Mouse (Mus musculus) ES-E14 (cell line): ENCODE measurements around the gene Phc3. TPM values are rescaled to one million over a fixed set of nuclear protein-coding genes. Genes with fewer than 3 reads are reported as not detected.

Source experiments
- DNase-seq: peaks from one replicate; pipeline ENCODE4 v3.0.0-alpha.2; 2013; ENCODE audit warnings: low read depth, low spot score
- H3K27ac ChIP-seq: 2 replicates; pipeline ENCODE4 v1.5.1; 2012; ENCODE audit warnings: low read depth, mild to moderate bottlenecking, low read length, moderate library complexity, mixed read lengths; ENCODE audit not compliant: poor library complexity, insufficient read depth, severe bottlenecking
- H3K36me3 ChIP-seq: 2 replicates; pipeline ENCODE4 v1.6.1; 2012; ENCODE audit warnings: mild to moderate bottlenecking, low read length, moderate library complexity, mixed read lengths; ENCODE audit not compliant: control insufficient read depth, poor library complexity, insufficient read depth, severe bottlenecking
- H3K4me1 ChIP-seq, 2 experiments: fragments of 150-350 bp in 1 of 2; sonication (generic) in 1 of 2; 2 replicates each; pipeline ENCODE4 v1.6.1; 2012; ENCODE audit warnings: low read length in 2 of 2, mild to moderate bottlenecking in 1 of 2, mixed read lengths in 1 of 2; ENCODE audit not compliant: control insufficient read depth in 2 of 2, insufficient read depth in 2 of 2, poor library complexity in 1 of 2
- H3K4me3 ChIP-seq, 2 experiments: fragments of 150-350 bp in 1 of 2; sonication (generic) in 1 of 2; 2 replicates each; pipeline ENCODE4 v1.5.1; 2012; ENCODE audit warnings: low read length in 2 of 2, low read depth in 1 of 2, mild to moderate bottlenecking in 1 of 2, mixed read lengths in 1 of 2; ENCODE audit not compliant: insufficient read depth in 1 of 2, poor library complexity in 1 of 2, severe bottlenecking in 1 of 2
- H3K9ac ChIP-seq: 2 replicates; pipeline ENCODE4 v1.6.1; 2012; ENCODE audit warnings: low read depth, mild to moderate bottlenecking, low read length, mixed read lengths; ENCODE audit not compliant: poor library complexity, insufficient read depth, severe bottlenecking
- H3K9me3 ChIP-seq: fragments of 150-350 bp; sonication (generic); 2 replicates; pipeline ENCODE4 v1.6.1; 2012; ENCODE audit warnings: low read depth, mild to moderate bottlenecking, low read length; ENCODE audit not compliant: control insufficient read depth, insufficient read depth
- CHD2 ChIP-seq: IDR thresholded peaks from 2 replicates; pipeline ENCODE4 v1.6.1; 2014; ENCODE audit warnings: mild to moderate bottlenecking, low read depth, low read length, inconsistent platforms
- HCFC1 ChIP-seq: IDR thresholded peaks from 2 replicates; pipeline ENCODE4 v1.6.1; 2012; ENCODE audit warnings: low read length, inconsistent platforms, borderline replicate concordance; ENCODE audit not compliant: insufficient read depth
- MAFK ChIP-seq: IDR thresholded peaks from 2 replicates; pipeline ENCODE4 v1.6.1; 2014; ENCODE audit warnings: mild to moderate bottlenecking, low read depth, low read length, inconsistent platforms; ENCODE audit not compliant: insufficient read depth
- ZC3H11A ChIP-seq: IDR thresholded peaks from 2 replicates; pipeline ENCODE4 v1.6.1; 2012; ENCODE audit warnings: low read depth, mild to moderate bottlenecking, inconsistent platforms, low read length, borderline replicate concordance
- ZNF384 ChIP-seq: IDR thresholded peaks from 2 replicates; pipeline ENCODE4 v1.6.1; 2012; ENCODE audit warnings: low read depth, low read length, inconsistent platforms
- in situ Hi-C, 2 experiments: fragments of 600-800 bp; cut with MboI; formaldehyde crosslinking; loops; one replicate each; pipeline ENCODE4 v1.15.1; 2025; ENCODE audit warnings: low sequenced_read_pairs in 2 of 2, inconsistent platforms in 1 of 2; ENCODE audit not compliant: unreplicated experiment in 2 of 2
- total RNA-seq: library from RNA; depleted of rRNA; stranded (reverse); fragments of 300-350 nt; gene quantifications from 2 replicates; pipeline ENCODE4 v1.2.3, GENCODE M21; 2012

The Phc3 gene
- total RNA-seq, 1 experiment: 7.1 TPM

- peaks cover 12% of the 10 kb centered on the region for H3K36me3 ChIP-seq
- DNase-seq: no peak
- H3K4me1 ChIP-seq: no peaks in the 10 kb centered on the region
- in situ Hi-C loops: loop anchor here in 1 of 2 experiments (25.0 kb wide), 1 partner anchor 364 kb away; the partner anchor contains the start of gene Actrt3
- no peak overlapping the region for H3K9ac ChIP-seq
- TF ChIP-seq HCFC1 (no peak), ZC3H11A (no peak), CHD2 (no peak), MAFK (no peak), ZNF384 (no peak)
- H3K27ac ChIP-seq: no peak overlapping the region
- H3K9me3 ChIP-seq: no peaks in the 10 kb centered on the region
- H3K4me3 ChIP-seq: no peak overlapping the region
Measured at GRCm38 (mm10) chr3:30951652-30952051, 17.6 kb downstream of the Phc3 start.

DNA sequence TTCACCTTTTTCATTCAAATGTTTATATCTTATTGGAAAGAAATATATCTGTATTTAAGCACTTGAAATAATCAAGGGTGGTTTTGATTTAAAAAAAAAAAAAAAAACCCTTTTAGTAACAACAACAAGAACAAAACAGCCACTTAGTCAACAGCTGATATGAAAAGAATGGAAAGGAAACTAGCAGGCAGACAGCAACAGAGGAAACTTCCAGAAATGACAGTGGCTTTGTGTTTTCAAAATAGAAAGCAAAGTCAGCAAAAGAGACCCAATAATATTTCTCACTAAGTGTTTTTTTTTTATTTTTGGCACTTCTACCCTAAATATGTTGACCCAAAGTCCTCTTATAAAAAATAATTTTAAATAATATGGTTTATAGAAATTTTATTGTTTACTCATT lies 34.8 kb downstream of the Phc3 start:
- Histone ChIP-seq H3K9ac (no peak overlapping the region), H3K9me3 (no peaks in the 10 kb centered on the region), H3K27ac (no peak overlapping the region), H3K4me1 (no peaks in the 10 kb centered on the region), H3K36me3 (peaks cover 10% of the 10 kb centered on the region; the same call in 1 of the 2 replicates), H3K4me3 (no peak overlapping the region)
- in situ Hi-C loops: no loop called here
- no peak for DNase-seq
- TF ChIP-seq HCFC1 (no peak), MAFK (no peak), CHD2 (no peak), ZNF384 (no peak), ZC3H11A (no peak)

DNA sequence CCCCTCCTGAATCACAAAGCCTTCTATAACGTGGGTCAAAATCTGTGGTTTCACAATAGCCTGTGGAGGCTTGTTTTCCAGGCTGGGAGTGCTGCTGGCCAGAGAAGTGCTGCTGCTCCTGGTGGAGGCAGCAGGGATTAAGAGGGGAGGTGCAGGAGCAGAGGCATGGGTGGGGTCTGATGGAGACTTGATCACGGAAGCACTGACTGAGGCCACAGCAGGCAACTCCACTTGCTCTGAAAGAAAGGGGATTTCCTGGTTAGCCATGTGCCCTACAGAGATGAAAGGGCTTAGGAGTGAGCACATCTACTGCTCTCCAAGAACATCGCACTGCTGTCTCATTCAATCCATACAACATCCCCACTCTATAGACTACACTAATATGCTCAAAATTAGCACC lies 39.4 kb downstream of the Phc3 start:
- H3K4me3 ChIP-seq: no peak overlapping the region
- H3K27ac ChIP-seq: no peak overlapping the region
- no peaks in the 10 kb centered on the region for H3K9me3 ChIP-seq
- peak; percentile 58 for DNase-seq
- H3K9ac ChIP-seq: no peak overlapping the region
- TF ChIP-seq HCFC1 (no peak), ZNF384 (no peak), ZC3H11A (no peak), CHD2 (no peak), MAFK (no peak)
- H3K4me1 ChIP-seq: no peaks in the 10 kb centered on the region
- in situ Hi-C loops: no loop called here
- H3K36me3 ChIP-seq: peaks cover 3% of the 10 kb centered on the region

GRCm38 (mm10) chr3:30927664-30928063 lies 41.6 kb downstream of the Phc3 start:
- TF ChIP-seq MAFK (no peak), ZNF384 (no peak), CHD2 (no peak), HCFC1 (no peak), ZC3H11A (no peak)
- Histone ChIP-seq H3K36me3 (peaks cover 3% of the 10 kb centered on the region), H3K9me3 (no peaks in the 10 kb centered on the region), H3K4me1 (no peaks in the 10 kb centered on the region), H3K9ac (no peak overlapping the region), H3K27ac (no peak overlapping the region), H3K4me3 (no peak overlapping the region)
- DNase-seq: no peak
- in situ Hi-C loops: no loop called here

GRCm38 (mm10) chr3:30917160-30917559 lies 52.1 kb downstream of the Phc3 start:
- Histone ChIP-seq H3K4me1 (no peaks in the 10 kb centered on the region), H3K9ac (no peak overlapping the region), H3K9me3 (no peaks in the 10 kb centered on the region), H3K36me3 (peaks cover 14% of the 10 kb centered on the region), H3K27ac (no peak overlapping the region), H3K4me3 (no peak overlapping the region)
- in situ Hi-C loops: no loop called here
- no peak for DNase-seq
- no peak for TF ChIP-seq MAFK
- TF ChIP-seq ZC3H11A: no peak
- no peak for TF ChIP-seq ZNF384
- TF ChIP-seq CHD2: no peak
- TF ChIP-seq HCFC1: no peak
